Mouse (Mus musculus) C2C12 (cell line): Measurements from ENCODE around the gene Tnfaip2. TPM values are rescaled to one million over a fixed set of nuclear protein-coding genes. Genes with fewer than 3 reads are reported as not detected.

Source experiments
- H3K27me3 ChIP-seq: one replicate; pipeline ENCODE4 v1.6.1; 2011; ENCODE audit not compliant: control insufficient read depth, insufficient read depth, insufficient read length
- H3K36me3 ChIP-seq: one replicate; pipeline ENCODE4 v1.6.1; 2011; ENCODE audit not compliant: control insufficient read depth, insufficient read depth
- H3K4me3 ChIP-seq: one replicate; pipeline ENCODE4 v1.5.1; 2011; ENCODE audit warnings: mild to moderate bottlenecking, control low read depth; ENCODE audit not compliant: poor library complexity, insufficient read depth, severe bottlenecking
- H3K79me2 ChIP-seq: one replicate; pipeline ENCODE4 v1.6.1; 2011; ENCODE audit not compliant: control insufficient read depth, insufficient read depth
- H3K79me3 ChIP-seq: one replicate; pipeline ENCODE4 v1.6.1; 2011; ENCODE audit warnings: low read depth, control low read depth
- H3ac ChIP-seq: one replicate; pipeline ENCODE3; 2011; ENCODE audit warnings: low read depth; ENCODE audit not compliant: control insufficient read depth, insufficient read length
- CEBPB ChIP-seq: IDR thresholded peaks from one replicate; pipeline ENCODE4 v1.6.1; 2011; ENCODE audit warnings: low read depth, mild to moderate bottlenecking, control low read depth, moderate library complexity
- CTCF ChIP-seq: IDR thresholded peaks from one replicate; pipeline ENCODE4 v1.5.1; 2011; ENCODE audit not compliant: control insufficient read depth, insufficient read depth, insufficient read length
- FOSL1 ChIP-seq: IDR thresholded peaks from one replicate; pipeline ENCODE4 v1.8.0; 2011; ENCODE audit warnings: mild to moderate bottlenecking, low read length; ENCODE audit not compliant: poor library complexity, insufficient read depth, severe bottlenecking
- MAX ChIP-seq: IDR thresholded peaks from one replicate; pipeline ENCODE4 v1.6.1; 2011; ENCODE audit warnings: mild to moderate bottlenecking, control low read depth
- MYOD1 ChIP-seq: IDR thresholded peaks from one replicate; pipeline ENCODE4 v1.6.1; 2011; ENCODE audit warnings: low read depth; ENCODE audit not compliant: control insufficient read depth, insufficient read length
- MYOG ChIP-seq: IDR thresholded peaks from one replicate; pipeline ENCODE4 v1.6.1; 2011; ENCODE audit not compliant: control insufficient read depth, insufficient read length; ENCODE audit errors: extremely low read depth
- USF1 ChIP-seq: IDR thresholded peaks from one replicate; pipeline ENCODE4 v1.6.1; 2011; ENCODE audit warnings: low read depth, mild to moderate bottlenecking, control low read depth, moderate library complexity
- polyA plus RNA-seq: library from polyadenylated mRNA; unstranded; fragments of >200 nt; fragmentation: generic; extraction: Trizol; gene quantifications from one replicate; pipeline ENCODE4 v1.2.1, GENCODE M21; 2012; ENCODE audit warnings: missing spikeins

Tnfaip2 gene
- polyA plus RNA-seq, 1 experiment, result 119 TPM

GRCm38 (mm10) chr12:111434745-111435327, 7.4 kb upstream of the Tnfaip2 start:
- TF ChIP-seq MAX (no peak), MYOD1 (peak; percentile 45), FOSL1 (no peak), USF1 (no peak)
- peaks cover 19% of the 10 kb centered on the region for H3K79me2 ChIP-seq
- no peaks in the 10 kb centered on the region for H3K79me3 ChIP-seq
- H3ac ChIP-seq, result no peak overlapping the region
- no peaks in the 10 kb centered on the region for H3K36me3 ChIP-seq
- no peaks in the 10 kb centered on the region for H3K27me3 ChIP-seq
- no peak overlapping the region for H3K4me3 ChIP-seq

GRCm38 (mm10) chr12:111436170-111436569, 6.1 kb upstream of the Tnfaip2 start:
- TF ChIP-seq CTCF (no peak), USF1 (no peak), FOSL1 (no peak), CEBPB (no peak), MAX (no peak), MYOD1 (no peak), MYOG (no peak)
- peaks cover 11% of the 10 kb centered on the region for H3K79me2 ChIP-seq
- H3K79me3 ChIP-seq, result no peaks in the 10 kb centered on the region
- H3K4me3 ChIP-seq, result no peak overlapping the region
- no peaks in the 10 kb centered on the region for H3K27me3 ChIP-seq
- no peaks in the 10 kb centered on the region for H3K36me3 ChIP-seq
- no peak overlapping the region for H3ac ChIP-seq

GRCm38 (mm10) chr12:111436640-111437039, 5.6 kb upstream of the Tnfaip2 start:
- Histone ChIP-seq H3K4me3 (no peak overlapping the region), H3K79me2 (peaks cover 6% of the 10 kb centered on the region), H3K36me3 (no peaks in the 10 kb centered on the region), H3K79me3 (no peaks in the 10 kb centered on the region), H3ac (no peak overlapping the region), H3K27me3 (no peaks in the 10 kb centered on the region)
- TF ChIP-seq MAX, result no peak
- no peak for TF ChIP-seq CTCF
- TF ChIP-seq USF1, result no peak
- no peak for TF ChIP-seq MYOD1
- no peak for TF ChIP-seq CEBPB
- TF ChIP-seq FOSL1, result no peak
- no peak for TF ChIP-seq MYOG

- no peak overlapping the region for H3K4me3 ChIP-seq
- H3K79me2 ChIP-seq, result no peaks in the 10 kb centered on the region
- H3K27me3 ChIP-seq, result no peaks in the 10 kb centered on the region
- H3K36me3 ChIP-seq, result no peaks in the 10 kb centered on the region
- no peaks in the 10 kb centered on the region for H3K79me3 ChIP-seq
- H3ac ChIP-seq, result no peak overlapping the region
- TF ChIP-seq CEBPB (no peak), CTCF (no peak), MYOD1 (no peak), MAX (no peak), MYOG (no peak), USF1 (no peak), FOSL1 (no peak)
These were observed 4.9 kb upstream of the Tnfaip2 start for GRCm38 (mm10) chr12:111437222-111437900.

GRCm38 (mm10) chr12:111438850-111439249, 3.4 kb upstream of the Tnfaip2 start:
- Histone ChIP-seq H3K4me3 (no peak overlapping the region), H3K79me3 (peaks cover 8% of the 10 kb centered on the region), H3K27me3 (no peaks in the 10 kb centered on the region), H3K79me2 (peaks cover 15% of the 10 kb centered on the region), H3K36me3 (no peaks in the 10 kb centered on the region), H3ac (no peak overlapping the region)
- TF ChIP-seq MYOD1, result no peak
- TF ChIP-seq USF1, result peak; percentile 27
